Mouse (Mus musculus): ENCODE results near the gene Cdk15. TPM values are rescaled to one million over a fixed set of nuclear protein-coding genes. Genes with fewer than 3 reads are reported as not detected.

The Cdk15 gene
- polyA plus RNA-seq, 1 experiment from 2014 or later, result 0.49 TPM

- 0 out of 2 replicates have a peak, but pooled peaks cover 2% of the 10 kb centered on the region for H3K36me3 ChIP-seq (ENCODE audit: control insufficient read depth, insufficient read depth, low read length)
- WGBS, result 77% methylated on average over 3 of the region's 3 CpGs
- ATAC-seq (ENCODE audit: low FRiP score, low TSS enrichment) (no peak), DNase-seq (ENCODE audit: low spot score) (no peak)
- no peak overlapping the region for H3K4me3 ChIP-seq (ENCODE audit: low read depth, low read length)
- H3K4me2 ChIP-seq (replicated peaks; ENCODE audit: low read depth), result no peak overlapping the region
- H3K9ac ChIP-seq (ENCODE audit: low read length), result no peak overlapping the region
- no peaks in the 10 kb centered on the region for H3K27me3 ChIP-seq (ENCODE audit: control insufficient read depth, insufficient read depth, low read length)
- TF ChIP-seq CTCF (IDR thresholded peaks at IDR 0.05; ENCODE audit: low read depth) (peak; percentile 49), EP300 (optimal IDR thresholded peaks at IDR 0.05) (no peak)
- no peak overlapping the region for H3K27ac ChIP-seq (replicated peaks)
- H3K9me3 ChIP-seq (ENCODE audit: control insufficient read depth, low read length), result no peaks in the 10 kb centered on the region
- no peaks in the 10 kb centered on the region for H3K4me1 ChIP-seq (replicated peaks; ENCODE audit: control insufficient read depth, insufficient read depth)
Measured at GRCm38 (mm10) chr1:59220371-59220770, 36.3 kb upstream of the Cdk15 start.

GRCm38 (mm10) chr1:59221591-59221990, 35.1 kb upstream of the Cdk15 start:
- TF ChIP-seq EP300 (optimal IDR thresholded peaks at IDR 0.05) (no peak), CTCF (IDR thresholded peaks at IDR 0.05; ENCODE audit: low read depth) (no peak)
- Histone ChIP-seq H3K27ac (replicated peaks) (no peak overlapping the region), H3K9me3 (ENCODE audit: control insufficient read depth, low read length) (no peaks in the 10 kb centered on the region), H3K27me3 (ENCODE audit: control insufficient read depth, insufficient read depth, low read length) (no peaks in the 10 kb centered on the region), H3K4me2 (replicated peaks; ENCODE audit: low read depth) (no peak overlapping the region), H3K36me3 (ENCODE audit: control insufficient read depth, insufficient read depth, low read length) (0 out of 2 replicates have a peak, but pooled peaks cover 2% of the 10 kb centered on the region), H3K4me1 (replicated peaks; ENCODE audit: control insufficient read depth, insufficient read depth) (no peaks in the 10 kb centered on the region), H3K9ac (ENCODE audit: low read length) (no peak overlapping the region), H3K4me3 (ENCODE audit: low read depth, low read length) (no peak overlapping the region)
- ATAC-seq (ENCODE audit: low FRiP score, low TSS enrichment) (no peak), DNase-seq (ENCODE audit: low spot score) (no peak)
- WGBS, result 71% methylated on average over 2 of the region's 2 CpGs

GRCm38 (mm10) chr1:59222101-59222825, 34.4 kb upstream of the Cdk15 start:
- H3K27me3 ChIP-seq (ENCODE audit: control insufficient read depth, insufficient read depth, low read length), result no peaks in the 10 kb centered on the region
- H3K36me3 ChIP-seq (ENCODE audit: control insufficient read depth, insufficient read depth, low read length), result 0 out of 2 replicates have a peak, but pooled peaks cover 2% of the 10 kb centered on the region
- H3K4me1 ChIP-seq (replicated peaks; ENCODE audit: control insufficient read depth, insufficient read depth), result no peaks in the 10 kb centered on the region
- no peak overlapping the region for H3K4me2 ChIP-seq (replicated peaks; ENCODE audit: low read depth)
- 85% methylated on average over 7 of the region's 7 CpGs for WGBS
- H3K9me3 ChIP-seq (ENCODE audit: control insufficient read depth, low read length), result no peaks in the 10 kb centered on the region
- DNase-seq (ENCODE audit: low spot score) (no peak), ATAC-seq (ENCODE audit: low FRiP score, low TSS enrichment) (no peak)
- no peak overlapping the region for H3K27ac ChIP-seq (replicated peaks)
- H3K4me3 ChIP-seq (ENCODE audit: low read depth, low read length), result no peak overlapping the region
- TF ChIP-seq EP300 (optimal IDR thresholded peaks at IDR 0.05) (no peak), CTCF (IDR thresholded peaks at IDR 0.05; ENCODE audit: low read depth) (no peak)
- no peak overlapping the region for H3K9ac ChIP-seq (ENCODE audit: low read length)

- Histone ChIP-seq H3K27me3 (ENCODE audit: control insufficient read depth, insufficient read depth, low read length) (no peaks in the 10 kb centered on the region), H3K4me3 (ENCODE audit: low read depth, low read length) (no peak overlapping the region), H3K36me3 (ENCODE audit: control insufficient read depth, insufficient read depth, low read length) (no peaks in the 10 kb centered on the region), H3K4me1 (replicated peaks; ENCODE audit: control insufficient read depth, insufficient read depth) (no peaks in the 10 kb centered on the region), H3K9ac (ENCODE audit: low read length) (no peak overlapping the region), H3K27ac (replicated peaks) (no peak overlapping the region), H3K4me2 (replicated peaks; ENCODE audit: low read depth) (no peak overlapping the region), H3K9me3 (ENCODE audit: control insufficient read depth, low read length) (no peaks in the 10 kb centered on the region)
- TF ChIP-seq CTCF (IDR thresholded peaks at IDR 0.05; ENCODE audit: low read depth) (no peak), EP300 (optimal IDR thresholded peaks at IDR 0.05) (no peak)
- peak; percentile 67; the same call in 1 of the 2 replicates for ATAC-seq (ENCODE audit: low FRiP score, low TSS enrichment)
- DNase-seq (ENCODE audit: low spot score), result peak; percentile 26
- WGBS, result 70% methylated on average over 7 of the region's 7 CpGs
Measured at GRCm38 (mm10) chr1:59228552-59228951, 28.2 kb upstream of the Cdk15 start.

GRCm38 (mm10) chr1:59229187-59229586, 27.5 kb upstream of the Cdk15 start:
- Histone ChIP-seq H3K4me1 (replicated peaks; ENCODE audit: control insufficient read depth, insufficient read depth) (no peaks in the 10 kb centered on the region), H3K9ac (ENCODE audit: low read length) (no peak overlapping the region), H3K36me3 (ENCODE audit: control insufficient read depth, insufficient read depth, low read length) (no peaks in the 10 kb centered on the region), H3K4me3 (ENCODE audit: low read depth, low read length) (no peak overlapping the region), H3K27ac (replicated peaks) (no peak overlapping the region), H3K27me3 (ENCODE audit: control insufficient read depth, insufficient read depth, low read length) (no peaks in the 10 kb centered on the region), H3K4me2 (replicated peaks; ENCODE audit: low read depth) (no peak overlapping the region), H3K9me3 (ENCODE audit: control insufficient read depth, low read length) (no peaks in the 10 kb centered on the region)
- ATAC-seq (ENCODE audit: low FRiP score, low TSS enrichment), result no peak
- no peak for DNase-seq (ENCODE audit: low spot score)
- 50% methylated on average over 4 of the region's 4 CpGs for WGBS
- TF ChIP-seq EP300 (optimal IDR thresholded peaks at IDR 0.05) (no peak), CTCF (IDR thresholded peaks at IDR 0.05; ENCODE audit: low read depth) (no peak)

GRCm38 (mm10) chr1:59236856-59237441, 19.8 kb upstream of the Cdk15 start, which contains the start of gene Als2:
Als2 (minus strand) TSS chr1:59237231.
- H3K27ac ChIP-seq (replicated peaks), result peak within 1 kb of the TSS; percentile 73; the same call in 1 of the 2 replicates
- H3K4me1 ChIP-seq (replicated peaks; ENCODE audit: control insufficient read depth, insufficient read depth), result no peaks in the 10 kb centered on the region
- peak within 1 kb of the TSS; percentile 86 for H3K9ac ChIP-seq (ENCODE audit: low read length)
- H3K27me3 ChIP-seq (ENCODE audit: control insufficient read depth, insufficient read depth, low read length), result no peaks in the 10 kb centered on the region
- H3K4me2 ChIP-seq (replicated peaks; ENCODE audit: low read depth), result peak within 1 kb of the TSS; percentile 87
- TF ChIP-seq EP300 (optimal IDR thresholded peaks at IDR 0.05), result no peak
- peak; percentile 23; the same call in 1 of the 2 replicates for TF ChIP-seq CTCF (IDR thresholded peaks at IDR 0.05; ENCODE audit: low read depth)
- H3K4me3 ChIP-seq (ENCODE audit: low read depth, low read length), result peak within 1 kb of the TSS; percentile 87
- WGBS, result under 1% methylated on average over 46 of the region's 58 CpGs
- ATAC-seq (ENCODE audit: low FRiP score, low TSS enrichment) (peak; percentile 98), DNase-seq (ENCODE audit: low spot score) (peak; percentile 100)
- H3K9me3 ChIP-seq (ENCODE audit: control insufficient read depth, low read length), result no peaks in the 10 kb centered on the region
- no peaks in the 10 kb centered on the region for H3K36me3 ChIP-seq (ENCODE audit: control insufficient read depth, insufficient read depth, low read length)

All from stomach, postnatal 0 days (tissue).